Mouse (Mus musculus): Measurements from ENCODE around the gene Zfp286. TPM values are rescaled to one million over a fixed set of nuclear protein-coding genes. Genes with fewer than 3 reads are reported as not detected.
A peak's percentile ranks its signal among the peaks of the same experiment; 100 is the strongest.

Zfp286 gene
- polyA plus RNA-seq, 1 experiment: 3.6 TPM

DNA sequence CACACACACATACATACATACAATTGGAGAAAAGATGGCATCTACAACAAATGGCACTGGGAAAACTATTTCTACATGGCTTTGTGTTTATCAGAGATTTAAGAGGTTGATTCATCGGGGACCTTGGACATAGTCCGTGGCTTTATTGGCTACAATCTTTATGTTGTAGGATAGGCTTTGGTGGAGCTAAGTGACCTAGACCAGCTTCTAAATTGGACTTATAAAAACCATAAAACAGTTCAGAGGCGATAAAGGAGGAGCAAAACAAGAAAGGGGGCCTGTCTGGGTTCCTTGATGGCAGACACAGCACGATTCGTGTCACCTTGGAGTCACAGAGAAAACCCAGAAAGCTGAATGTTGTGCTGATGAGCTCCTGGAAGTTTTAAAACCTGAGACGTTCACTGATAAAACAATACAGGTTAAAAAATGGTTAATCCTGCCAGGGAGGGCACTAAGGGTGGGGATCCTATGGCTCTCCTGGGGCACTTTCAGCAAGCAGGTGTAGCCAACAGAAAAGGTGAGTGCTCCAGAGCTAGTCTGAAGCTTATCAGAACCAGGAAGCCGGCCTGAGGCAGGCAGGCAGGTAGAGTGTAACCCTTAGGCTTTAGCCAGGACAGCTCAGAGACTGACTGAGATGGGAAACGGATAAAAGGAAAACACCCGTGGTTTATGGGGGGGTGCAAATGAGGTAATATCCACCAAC is 28.4 kb downstream of the Zfp286 start:
- H3K4me3 ChIP-seq (ENCODE audit: low read depth, low read length): no peak overlapping the region
- H3K36me3 ChIP-seq (ENCODE audit: control insufficient read depth, insufficient read depth, low read length, poor library complexity, severe bottlenecking): no peaks in the 10 kb centered on the region
- H3K27me3 ChIP-seq (ENCODE audit: control insufficient read depth, insufficient read depth, low read length, poor library complexity, severe bottlenecking): no peaks in the 10 kb centered on the region
- H3K27ac ChIP-seq (ENCODE audit: insufficient read depth, low read length): no peak overlapping the region
- no peak for TF ChIP-seq POLR2A (IDR thresholded peaks at IDR 0.05; ENCODE audit: insufficient read depth, low read length)
- TF ChIP-seq EP300 (IDR thresholded peaks at IDR 0.05; ENCODE audit: insufficient read depth, low read depth, low read length): no peak
- TF ChIP-seq CTCF (IDR thresholded peaks at IDR 0.05; ENCODE audit: low read depth, low read length): no peak
- no peaks in the 10 kb centered on the region for H3K9me3 ChIP-seq (replicated peaks; ENCODE audit: control insufficient read depth, insufficient read depth, low read length, poor library complexity, severe bottlenecking)
- H3K4me1 ChIP-seq (ENCODE audit: control insufficient read depth, insufficient read depth, low read length): no peaks in the 10 kb centered on the region
- H3K9ac ChIP-seq (ENCODE audit: low read depth, poor library complexity, severe bottlenecking): no peak overlapping the region

- Histone ChIP-seq H3K4me3 (ENCODE audit: low read depth, low read length) (no peak overlapping the region), H3K27me3 (ENCODE audit: control insufficient read depth, insufficient read depth, low read length, poor library complexity, severe bottlenecking) (no peaks in the 10 kb centered on the region), H3K4me1 (ENCODE audit: control insufficient read depth, insufficient read depth, low read length) (no peaks in the 10 kb centered on the region), H3K9ac (ENCODE audit: low read depth, poor library complexity, severe bottlenecking) (no peak overlapping the region), H3K27ac (ENCODE audit: insufficient read depth, low read length) (no peak overlapping the region), H3K36me3 (ENCODE audit: control insufficient read depth, insufficient read depth, low read length, poor library complexity, severe bottlenecking) (no peaks in the 10 kb centered on the region), H3K9me3 (replicated peaks; ENCODE audit: control insufficient read depth, insufficient read depth, low read length, poor library complexity, severe bottlenecking) (no peaks in the 10 kb centered on the region)
- TF ChIP-seq POLR2A (IDR thresholded peaks at IDR 0.05; ENCODE audit: insufficient read depth, low read length): no peak
Measured at GRCm38 (mm10) chr11:62758491-62758890, 30.8 kb downstream of the Zfp286 start.

GRCm38 (mm10) chr11:62757906-62758305 is 31.4 kb downstream of the Zfp286 start:
- H3K9ac ChIP-seq (ENCODE audit: low read depth, poor library complexity, severe bottlenecking): no peak overlapping the region
- H3K4me1 ChIP-seq (ENCODE audit: control insufficient read depth, insufficient read depth, low read length): no peaks in the 10 kb centered on the region
- no peaks in the 10 kb centered on the region for H3K36me3 ChIP-seq (ENCODE audit: control insufficient read depth, insufficient read depth, low read length, poor library complexity, severe bottlenecking)
- no peaks in the 10 kb centered on the region for H3K27me3 ChIP-seq (ENCODE audit: control insufficient read depth, insufficient read depth, low read length, poor library complexity, severe bottlenecking)
- H3K9me3 ChIP-seq (replicated peaks; ENCODE audit: control insufficient read depth, insufficient read depth, low read length, poor library complexity, severe bottlenecking): no peaks in the 10 kb centered on the region
- TF ChIP-seq EP300 (IDR thresholded peaks at IDR 0.05; ENCODE audit: insufficient read depth, low read depth, low read length) (no peak), CTCF (IDR thresholded peaks at IDR 0.05; ENCODE audit: low read depth, low read length) (no peak), POLR2A (IDR thresholded peaks at IDR 0.05; ENCODE audit: insufficient read depth, low read length) (no peak)
- H3K27ac ChIP-seq (ENCODE audit: insufficient read depth, low read length): no peak overlapping the region
- no peak overlapping the region for H3K4me3 ChIP-seq (ENCODE audit: low read depth, low read length)

GRCm38 (mm10) chr11:62757143-62757507 is 32.1 kb downstream of the Zfp286 start:
- Histone ChIP-seq H3K9me3 (replicated peaks; ENCODE audit: control insufficient read depth, insufficient read depth, low read length, poor library complexity, severe bottlenecking) (no peaks in the 10 kb centered on the region), H3K27me3 (ENCODE audit: control insufficient read depth, insufficient read depth, low read length, poor library complexity, severe bottlenecking) (no peaks in the 10 kb centered on the region), H3K4me3 (ENCODE audit: low read depth, low read length) (no peak overlapping the region), H3K36me3 (ENCODE audit: control insufficient read depth, insufficient read depth, low read length, poor library complexity, severe bottlenecking) (no peaks in the 10 kb centered on the region), H3K9ac (ENCODE audit: low read depth, poor library complexity, severe bottlenecking) (no peak overlapping the region), H3K27ac (ENCODE audit: insufficient read depth, low read length) (no peak overlapping the region), H3K4me1 (ENCODE audit: control insufficient read depth, insufficient read depth, low read length) (no peaks in the 10 kb centered on the region)
- TF ChIP-seq POLR2A (IDR thresholded peaks at IDR 0.05; ENCODE audit: insufficient read depth, low read length): no peak
- TF ChIP-seq EP300 (IDR thresholded peaks at IDR 0.05; ENCODE audit: insufficient read depth, low read depth, low read length): no peak
- no peak for TF ChIP-seq CTCF (IDR thresholded peaks at IDR 0.05; ENCODE audit: low read depth, low read length)

DNA sequence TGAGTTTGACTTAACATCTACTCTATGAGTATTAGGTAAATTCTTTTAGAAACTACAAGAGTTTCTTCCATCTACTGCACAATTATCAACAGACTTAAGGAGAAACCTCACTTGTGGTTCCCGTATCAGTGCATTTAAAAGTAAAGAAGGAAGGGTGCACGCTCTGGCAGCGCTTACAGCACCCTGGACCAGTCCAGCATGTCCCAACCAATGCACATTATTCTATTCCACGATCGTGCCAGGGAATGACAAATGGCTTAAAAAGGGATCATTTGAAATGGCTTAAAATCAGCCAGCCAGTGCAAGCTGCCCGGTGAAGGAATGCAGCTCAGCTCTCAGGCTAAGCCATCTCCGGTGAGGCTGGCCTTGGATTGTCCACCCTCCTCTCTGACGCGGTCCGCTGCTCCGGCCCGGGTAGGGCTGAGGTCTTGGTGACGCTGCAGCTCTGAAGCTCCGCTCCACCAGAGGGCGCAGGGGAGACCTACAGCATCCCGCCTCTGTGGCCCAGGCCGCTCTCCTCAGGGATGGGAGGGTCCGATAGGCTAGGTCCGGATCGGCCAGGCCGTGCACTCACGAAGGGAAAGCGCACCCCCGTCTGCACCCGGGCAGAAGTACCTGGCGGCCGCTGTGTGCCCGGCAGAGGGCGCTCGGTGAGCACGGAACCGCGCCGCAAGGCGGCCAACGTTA is 32.7 kb downstream of the Zfp286 start:
- Histone ChIP-seq H3K27ac (ENCODE audit: insufficient read depth, low read length) (no peak overlapping the region), H3K27me3 (ENCODE audit: control insufficient read depth, insufficient read depth, low read length, poor library complexity, severe bottlenecking) (no peaks in the 10 kb centered on the region), H3K9ac (ENCODE audit: low read depth, poor library complexity, severe bottlenecking) (no peak overlapping the region), H3K4me1 (ENCODE audit: control insufficient read depth, insufficient read depth, low read length) (no peaks in the 10 kb centered on the region), H3K36me3 (ENCODE audit: control insufficient read depth, insufficient read depth, low read length, poor library complexity, severe bottlenecking) (no peaks in the 10 kb centered on the region), H3K9me3 (replicated peaks; ENCODE audit: control insufficient read depth, insufficient read depth, low read length, poor library complexity, severe bottlenecking) (no peaks in the 10 kb centered on the region), H3K4me3 (ENCODE audit: low read depth, low read length) (peak overlapping the region; percentile 52)
- no peak for TF ChIP-seq POLR2A (IDR thresholded peaks at IDR 0.05; ENCODE audit: insufficient read depth, low read length)
- peak; percentile 85 for TF ChIP-seq CTCF (IDR thresholded peaks at IDR 0.05; ENCODE audit: low read depth, low read length)
- peak; percentile 49; the same call in 1 of the 2 replicates for TF ChIP-seq EP300 (IDR thresholded peaks at IDR 0.05; ENCODE audit: insufficient read depth, low read depth, low read length)

- no peak within 1 kb of the TSS for H3K27ac ChIP-seq (ENCODE audit: insufficient read depth, low read length)
- H3K9me3 ChIP-seq (replicated peaks; ENCODE audit: control insufficient read depth, insufficient read depth, low read length, poor library complexity, severe bottlenecking): no peaks in the 10 kb centered on the region
- H3K4me3 ChIP-seq (ENCODE audit: low read depth, low read length): no peak within 1 kb of the TSS
- no peaks in the 10 kb centered on the region for H3K27me3 ChIP-seq (ENCODE audit: control insufficient read depth, insufficient read depth, low read length, poor library complexity, severe bottlenecking)
- H3K4me1 ChIP-seq (ENCODE audit: control insufficient read depth, insufficient read depth, low read length): no peaks in the 10 kb centered on the region
- H3K9ac ChIP-seq (ENCODE audit: low read depth, poor library complexity, severe bottlenecking): no peak within 1 kb of the TSS
- no peaks in the 10 kb centered on the region for H3K36me3 ChIP-seq (ENCODE audit: control insufficient read depth, insufficient read depth, low read length, poor library complexity, severe bottlenecking)
- TF ChIP-seq EP300 (IDR thresholded peaks at IDR 0.05; ENCODE audit: insufficient read depth, low read depth, low read length): no peak
Measured at GRCm38 (mm10) chr11:62752780-62753179, 36.5 kb downstream of the Zfp286 start, which contains the start of gene Gm10428. Gene Gm10428 (plus strand): TSS chr11:62753100.
